8 mouse cellular contexts compared by ENCODE assay signal in the genomic region with DNA sequence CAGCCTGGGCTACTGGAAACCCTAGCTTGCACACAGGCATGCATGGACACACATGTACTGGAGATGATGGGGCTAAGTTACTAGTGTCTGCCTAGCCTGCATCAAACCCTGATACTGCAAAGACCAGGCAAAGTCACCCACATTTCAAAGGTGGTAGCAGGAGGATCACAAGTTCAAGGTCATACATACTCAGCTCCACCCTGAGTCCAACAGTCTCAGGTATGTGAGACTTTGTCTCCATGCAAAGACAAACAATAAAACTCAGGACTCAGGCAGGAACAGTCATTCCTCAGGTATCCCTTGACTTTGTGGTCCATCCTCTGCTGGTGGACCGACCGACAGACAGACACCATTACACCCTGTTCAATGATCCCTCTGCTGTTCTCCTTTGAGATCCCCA. TPM values are rescaled to one million over a fixed set of nuclear protein-coding genes. Genes with fewer than 3 reads are reported as not detected.
A peak's percentile ranks its signal among the peaks of the same experiment; 100 is the strongest.
DNase-seq lines count a peak whose midpoint lies in the region; ATAC-seq lines count a peak whose summit lies in the region.

No protein-coding gene starts in this region.

- ATAC-seq in erythroblast, adult 5-6 weeks (replicated peaks; ENCODE audit: low FRiP score, poor library complexity, severe bottlenecking), result no peak
- ATAC-seq in neural tube, embryonic 11.5 days (ENCODE audit: insufficient read depth, low FRiP score, low TSS enrichment), result no peak
- ATAC-seq in limb, embryonic 11.5 days (ENCODE audit: insufficient number of reproducible peaks, low FRiP score, low TSS enrichment, low read depth), result no peak
- ATAC-seq in stomach, embryonic 14.5 days (ENCODE audit: insufficient number of reproducible peaks, insufficient read depth, low FRiP score, low read depth), result no peak

- H3K27ac ChIP-seq in neural tube, embryonic 11.5 days (ENCODE audit: low read depth, low read length), result no peak overlapping the region
- H3K27ac ChIP-seq in limb, embryonic 11.5 days (replicated peaks; ENCODE audit: low read depth, low read length), result no peak overlapping the region
- peak overlapping the region; percentile 95 for H3K27ac ChIP-seq in stomach, embryonic 14.5 days (ENCODE audit: low read length)

- DNase-seq in neural tube, embryonic 11.5 days (ENCODE audit: low spot score), result no peak
- no peak for DNase-seq in neural tube, embryonic 10.5 days (ENCODE audit: extremely low spot score, low spot score)
- no peak for DNase-seq in limb, embryonic 11.5 days (ENCODE audit: low spot score)
- DNase-seq in adipocyte (ENCODE audit: low spot score), result no peak
- no peak for DNase-seq in frontal cortex, postnatal 36 days (ENCODE audit: low spot score in 2 of 2)

- H3K4me2 ChIP-seq in neural tube, embryonic 11.5 days (ENCODE audit: low read depth), result peak overlapping the region; percentile 64; the same call in 1 of the 2 replicates
- H3K4me2 ChIP-seq in limb, embryonic 11.5 days (ENCODE audit: low read depth, severe bottlenecking), result peak overlapping the region; percentile 73; the same call in 1 of the 2 replicates
- H3K4me2 ChIP-seq in stomach, embryonic 14.5 days (replicated peaks; ENCODE audit: low read depth, low read length), result peak overlapping the region; percentile 51

- H3K9me3 ChIP-seq in erythroblast, embryonic 14.5 days (ENCODE audit: control insufficient read depth, low read length), result no peaks in the 10 kb centered on the region
- no peaks in the 10 kb centered on the region for H3K9me3 ChIP-seq in neural tube, embryonic 11.5 days (ENCODE audit: control insufficient read depth, low read length)
- no peaks in the 10 kb centered on the region for H3K9me3 ChIP-seq in limb, embryonic 11.5 days (ENCODE audit: control insufficient read depth, low read length)
- H3K9me3 ChIP-seq in stomach, embryonic 14.5 days (ENCODE audit: control insufficient read depth, low read depth, low read length), result no peaks in the 10 kb centered on the region

- H3K9ac ChIP-seq in neural tube, embryonic 11.5 days (ENCODE audit: low read length), result no peak overlapping the region
- H3K9ac ChIP-seq in limb, embryonic 11.5 days (ENCODE audit: low read length), result no peak overlapping the region
- 0 out of 2 replicates have a peak overlapping the region, but pooled peaks have one; percentile 26 for H3K9ac ChIP-seq in stomach, embryonic 14.5 days (replicated peaks; ENCODE audit: low read depth, low read length)

- 54% methylated on average over 2 of the region's 2 CpGs for WGBS in neural tube, embryonic 11.5 days
- 68% methylated on average over 2 of the region's 2 CpGs for WGBS in limb, embryonic 11.5 days
- 58% methylated on average over 2 of the region's 2 CpGs for WGBS in stomach, embryonic 14.5 days

- peaks cover 47% of the 10 kb centered on the region for H3K27me3 ChIP-seq in erythroblast, embryonic 14.5 days (ENCODE audit: control insufficient read depth)
- H3K27me3 ChIP-seq in neural tube, embryonic 11.5 days (ENCODE audit: control insufficient read depth, insufficient read depth, low read length), result peaks cover 15% of the 10 kb centered on the region; the same call in 1 of the 2 replicates
- H3K27me3 ChIP-seq in limb, embryonic 11.5 days (ENCODE audit: control insufficient read depth, insufficient read depth, low read length), result no peaks in the 10 kb centered on the region; the same call in 1 of the 2 replicates
- H3K27me3 ChIP-seq in stomach, embryonic 14.5 days (ENCODE audit: control insufficient read depth, insufficient read depth, low read length), result no peaks in the 10 kb centered on the region

- peak overlapping the region; percentile 52 for H3K4me3 ChIP-seq in erythroblast, embryonic 14.5 days (replicated peaks)
- H3K4me3 ChIP-seq in neural tube, embryonic 11.5 days (ENCODE audit: low read depth, low read length), result peak overlapping the region; percentile 28; the same call in 1 of the 2 replicates
- H3K4me3 ChIP-seq in limb, embryonic 11.5 days (ENCODE audit: low read depth, low read length), result no peak overlapping the region; the same call in 1 of the 2 replicates
- peak overlapping the region; percentile 31; the same call in 1 of the 2 replicates for H3K4me3 ChIP-seq in stomach, embryonic 14.5 days (ENCODE audit: low read depth, low read length)

- no peaks in the 10 kb centered on the region for H3K36me3 ChIP-seq in erythroblast, embryonic 14.5 days (ENCODE audit: control insufficient read depth)
- H3K36me3 ChIP-seq in neural tube, embryonic 11.5 days (ENCODE audit: control insufficient read depth, insufficient read depth, low read length), result no peaks in the 10 kb centered on the region
- no peaks in the 10 kb centered on the region for H3K36me3 ChIP-seq in limb, embryonic 11.5 days (ENCODE audit: control insufficient read depth, insufficient read depth, low read length)
- no peaks in the 10 kb centered on the region for H3K36me3 ChIP-seq in stomach, embryonic 14.5 days (ENCODE audit: control insufficient read depth, insufficient read depth, low read length)

- peaks cover 19% of the 10 kb centered on the region for H3K4me1 ChIP-seq in erythroblast, embryonic 14.5 days (ENCODE audit: control insufficient read depth)
- peaks cover 14% of the 10 kb centered on the region for H3K4me1 ChIP-seq in neural tube, embryonic 11.5 days (ENCODE audit: control insufficient read depth, insufficient read depth, low read length)
- peaks cover 30% of the 10 kb centered on the region for H3K4me1 ChIP-seq in limb, embryonic 11.5 days (ENCODE audit: control insufficient read depth, insufficient read depth, low read length)
- peaks cover 54% of the 10 kb centered on the region; the same call in 1 of the 2 replicates for H3K4me1 ChIP-seq in stomach, embryonic 14.5 days (ENCODE audit: control insufficient read depth, insufficient read depth, low read length)

RNA-seq across cellular contexts. Expression of a gene that starts 7.4 kb away (rescaled TPM):
- 0.01 and 0.04 TPM in 2 replicates for polyA plus RNA-seq in erythroblast, embryonic 14.5 days (2012)
- 8.8 and 17.8 TPM in 2 replicates for total RNA-seq in erythroblast, adult 5-6 weeks (2015; ENCODE audit: low replicate concordance)
- 15.9 and 22.7 TPM in 2 replicates for total RNA-seq in erythroblast, adult 5-6 weeks (2017; ENCODE audit: low replicate concordance)
- 4.0 and 4.3 TPM in 2 replicates for polyA plus RNA-seq in neural tube, embryonic 11.5 days (2014; fragmentation: Nextera tagmentation; extraction: Ambion mirVana)
- polyA plus RNA-seq in limb, embryonic 11.5 days (2014; fragmentation: Nextera tagmentation; extraction: Ambion mirVana), result 8.0 and 8.9 TPM in 2 replicates
- 19.3 and 21.6 TPM in 2 replicates for polyA plus RNA-seq in stomach, embryonic 14.5 days (2014; fragmentation: Nextera tagmentation; extraction: Ambion mirVana)

RNA-seq across cellular contexts. Expression of a gene that starts 10.6 kb away (rescaled TPM):
- not detected in 2 replicates for polyA plus RNA-seq in erythroblast, embryonic 14.5 days (2012)
- not detected in 2 replicates for total RNA-seq in erythroblast, adult 5-6 weeks (2015; ENCODE audit: low replicate concordance)
- total RNA-seq in erythroblast, adult 5-6 weeks (2017; ENCODE audit: low replicate concordance), result not detected in 2 replicates
- polyA plus RNA-seq in neural tube, embryonic 11.5 days (2014; fragmentation: Nextera tagmentation; extraction: Ambion mirVana), result not detected in 2 replicates
- polyA plus RNA-seq in limb, embryonic 11.5 days (2014; fragmentation: Nextera tagmentation; extraction: Ambion mirVana), result 0.35 TPM in 1 of 2 replicates, not detected in the other
- polyA plus RNA-seq in stomach, embryonic 14.5 days (2014; fragmentation: Nextera tagmentation; extraction: Ambion mirVana), result 0.46 TPM in 1 of 2 replicates, not detected in the other

RNA-seq across cellular contexts. Expression of a gene that starts 41.8 kb away (rescaled TPM):
- polyA plus RNA-seq in erythroblast, embryonic 14.5 days (2012), result not detected in 2 replicates
- total RNA-seq in erythroblast, adult 5-6 weeks (2015; ENCODE audit: low replicate concordance), result not detected in 2 replicates
- not detected in 2 replicates for total RNA-seq in erythroblast, adult 5-6 weeks (2017; ENCODE audit: low replicate concordance)
- not detected in 2 replicates for polyA plus RNA-seq in neural tube, embryonic 11.5 days (2014; fragmentation: Nextera tagmentation; extraction: Ambion mirVana)
- polyA plus RNA-seq in limb, embryonic 11.5 days (2014; fragmentation: Nextera tagmentation; extraction: Ambion mirVana), result 0.09 TPM in 1 of 2 replicates, not detected in the other
- polyA plus RNA-seq in stomach, embryonic 14.5 days (2014; fragmentation: Nextera tagmentation; extraction: Ambion mirVana), result not detected in 2 replicates

RNA-seq across cellular contexts. Expression of a gene that starts 55.3 kb away (rescaled TPM):
- 0.41 and 0.46 TPM in 2 replicates for polyA plus RNA-seq in erythroblast, embryonic 14.5 days (2012)
- 12.5 and 14.2 TPM in 2 replicates for total RNA-seq in erythroblast, adult 5-6 weeks (2015; ENCODE audit: low replicate concordance)
- 12.3 and 22.3 TPM in 2 replicates for total RNA-seq in erythroblast, adult 5-6 weeks (2017; ENCODE audit: low replicate concordance)
- polyA plus RNA-seq in neural tube, embryonic 11.5 days (2014; fragmentation: Nextera tagmentation; extraction: Ambion mirVana), result 17.3 and 18.5 TPM in 2 replicates
- 26.4 and 28.7 TPM in 2 replicates for polyA plus RNA-seq in limb, embryonic 11.5 days (2014; fragmentation: Nextera tagmentation; extraction: Ambion mirVana)
- 28.9 and 32.8 TPM in 2 replicates for polyA plus RNA-seq in stomach, embryonic 14.5 days (2014; fragmentation: Nextera tagmentation; extraction: Ambion mirVana)
